Mouse (Mus musculus) retina, embryonic 14.5 days (tissue): Measurements from ENCODE around the gene Cd180.

Source experiments
- DNase-seq: peaks from one replicate; pipeline ENCODE4 v3.0.0-alpha.2; 2015; ENCODE audit warnings: low spot score

Gene Cd180

GRCm38 (mm10) chr13:102744481-102745269 lies 51.3 kb downstream of the Cd180 start:
- peak; percentile 73 for DNase-seq

GRCm38 (mm10) chr13:102745270-102745600 lies 51.9 kb downstream of the Cd180 start:
- DNase-seq: no peak

- no peak for DNase-seq
These were observed 52.4 kb downstream of the Cd180 start for GRCm38 (mm10) chr13:102745626-102746342.

- no peak for DNase-seq
These were observed 53.6 kb downstream of the Cd180 start for GRCm38 (mm10) chr13:102746803-102747561.

GRCm38 (mm10) chr13:102749194-102749593 lies 55.8 kb downstream of the Cd180 start:
- no peak for DNase-seq

- no peak for DNase-seq
These were observed 56.5 kb downstream of the Cd180 start for GRCm38 (mm10) chr13:102749891-102750290.

GRCm38 (mm10) chr13:102753714-102754556 lies 60.6 kb downstream of the Cd180 start:
- no peak for DNase-seq

GRCm38 (mm10) chr13:102755124-102755523 lies 61.8 kb downstream of the Cd180 start:
- no peak for DNase-seq

- no peak for DNase-seq
These were observed 62.7 kb downstream of the Cd180 start for GRCm38 (mm10) chr13:102756071-102756470.

- DNase-seq: no peak
These were observed 64.7 kb downstream of the Cd180 start for GRCm38 (mm10) chr13:102758021-102758420.

GRCm38 (mm10) chr13:102761410-102761809 lies 68.1 kb downstream of the Cd180 start:
- no peak for DNase-seq

- DNase-seq: no peak
These were observed 68.8 kb downstream of the Cd180 start for GRCm38 (mm10) chr13:102762203-102762602.

GRCm38 (mm10) chr13:102764218-102764617 lies 70.9 kb downstream of the Cd180 start:
- no peak for DNase-seq

GRCm38 (mm10) chr13:102765216-102765615 lies 71.9 kb downstream of the Cd180 start:
- no peak for DNase-seq

- DNase-seq: no peak
These were observed 73.8 kb downstream of the Cd180 start for GRCm38 (mm10) chr13:102767110-102767509.

GRCm38 (mm10) chr13:102768512-102768911 lies 75.2 kb downstream of the Cd180 start:
- no peak for DNase-seq

GRCm38 (mm10) chr13:102770194-102770593 lies 76.8 kb downstream of the Cd180 start:
- DNase-seq: no peak

GRCm38 (mm10) chr13:102773169-102773568 lies 79.8 kb downstream of the Cd180 start:
- no peak for DNase-seq

- DNase-seq: peak; percentile 16
These were observed 81.4 kb downstream of the Cd180 start for GRCm38 (mm10) chr13:102774786-102775201.

GRCm38 (mm10) chr13:102775506-102775905 lies 82.1 kb downstream of the Cd180 start:
- DNase-seq: no peak

- DNase-seq: no peak
These were observed 85.5 kb downstream of the Cd180 start for GRCm38 (mm10) chr13:102778859-102779258.

GRCm38 (mm10) chr13:102779275-102779674 lies 85.9 kb downstream of the Cd180 start:
- no peak for DNase-seq
